ENCODE assay signal across 9 mouse cellular contexts in genomic region chr14:122280309-122281071, GRCm38 (mm10).
DNase-seq lines count a peak whose midpoint lies in the region; ATAC-seq and TF ChIP-seq lines count a peak whose summit lies in the region.
"Had no signal": no experiment of that assay in that cellular context is flagged by ENCODE, and none has a peak within 500 bp of the region (broad histone marks: within the 10 kb centered on the region; RNA-seq: fewer than 3 reads in every experiment).

No protein-coding gene starts in this region.

- no peaks in the 10 kb centered on the region for H3K36me3 ChIP-seq in embryonic facial prominence, embryonic 12.5 days
- H3K36me3 ChIP-seq in hindbrain, embryonic 12.5 days: no peaks in the 10 kb centered on the region
- H3K36me3 ChIP-seq in midbrain, embryonic 10.5 days: 0 out of 2 replicates have a peak, but pooled peaks cover 3% of the 10 kb centered on the region
- H3K36me3 ChIP-seq: limb, embryonic 15.5 days had no signal

- DNase-seq in gastrocnemius, adult 2 months: peak; percentile 20
- DNase-seq in gastrocnemius, postnatal 25 days: no peak
- peak; percentile 76 for DNase-seq in midbrain, embryonic 10.5 days (ENCODE audit: low spot score)
- no peak for DNase-seq in spleen, postnatal 36 days (ENCODE audit: low spot score in 2 of 2)
- DNase-seq in spleen, adult 18-20 months: no peak
- DNase-seq in cerebellum, postnatal 14 days: no peak

- WGBS in embryonic facial prominence, embryonic 12.5 days: 19% methylated on average over 21 of the region's 21 CpGs
- WGBS in hindbrain, embryonic 12.5 days: 12% methylated on average over 21 of the region's 21 CpGs
- WGBS in midbrain, embryonic 10.5 days: 5% methylated on average over 21 of the region's 21 CpGs

- H3K9me3 ChIP-seq in embryonic facial prominence, embryonic 12.5 days: no peaks in the 10 kb centered on the region
- H3K9me3 ChIP-seq in hindbrain, embryonic 12.5 days (replicated peaks): no peaks in the 10 kb centered on the region
- no peaks in the 10 kb centered on the region for H3K9me3 ChIP-seq in midbrain, embryonic 10.5 days (replicated peaks)
- H3K9me3 ChIP-seq: limb, embryonic 15.5 days had no signal

- no peak for ATAC-seq in embryonic facial prominence, embryonic 12.5 days (ENCODE audit: insufficient number of reproducible peaks, insufficient read depth, low FRiP score, low TSS enrichment)
- peak; percentile 61 for ATAC-seq in hindbrain, embryonic 12.5 days (ENCODE audit: low FRiP score)

- intact Hi-C loops in gastrocnemius, adult 2 months (cut with DNase I): no loop called here

- H3K27me3 ChIP-seq in embryonic facial prominence, embryonic 12.5 days: peaks cover 37% of the 10 kb centered on the region
- H3K27me3 ChIP-seq in hindbrain, embryonic 12.5 days: peaks cover 64% of the 10 kb centered on the region
- H3K27me3 ChIP-seq in midbrain, embryonic 10.5 days (ENCODE audit: low read depth, poor library complexity, severe bottlenecking): peaks cover 91% of the 10 kb centered on the region

- H3K4me2 ChIP-seq in embryonic facial prominence, embryonic 12.5 days (replicated peaks): 0 out of 2 replicates have a peak overlapping the region, but pooled peaks have one; percentile 14
- H3K4me2 ChIP-seq in hindbrain, embryonic 12.5 days (replicated peaks): peak overlapping the region; percentile 24
- H3K4me2 ChIP-seq: limb, embryonic 15.5 days had no signal

- no peak overlapping the region for H3K9ac ChIP-seq in embryonic facial prominence, embryonic 12.5 days
- H3K9ac ChIP-seq in hindbrain, embryonic 12.5 days: 0 out of 2 replicates have a peak overlapping the region, but pooled peaks have one; percentile 9
- H3K9ac ChIP-seq: limb, embryonic 15.5 days had no signal

- no peaks in the 10 kb centered on the region for H3K4me1 ChIP-seq in embryonic facial prominence, embryonic 12.5 days
- peaks cover 17% of the 10 kb centered on the region for H3K4me1 ChIP-seq in hindbrain, embryonic 12.5 days
- H3K4me1 ChIP-seq in midbrain, embryonic 10.5 days: peaks cover 53% of the 10 kb centered on the region
- H3K4me1 ChIP-seq: limb, embryonic 15.5 days had no signal

- no peak overlapping the region for H3K27ac ChIP-seq in gastrocnemius, adult 2 months
- no peak overlapping the region for H3K27ac ChIP-seq in embryonic facial prominence, embryonic 12.5 days
- peak overlapping the region; percentile 42 for H3K27ac ChIP-seq in hindbrain, embryonic 12.5 days
- H3K27ac ChIP-seq in midbrain, embryonic 10.5 days (replicated peaks): peak overlapping the region; percentile 89
- H3K27ac ChIP-seq: limb, embryonic 15.5 days had no signal

- H3K4me3 ChIP-seq in gastrocnemius, adult 2 months: no peak overlapping the region
- H3K4me3 ChIP-seq in embryonic facial prominence, embryonic 12.5 days: no peak overlapping the region
- peak overlapping the region; percentile 6 for H3K4me3 ChIP-seq in hindbrain, embryonic 12.5 days
- H3K4me3 ChIP-seq in midbrain, embryonic 10.5 days: peak overlapping the region; percentile 47
- H3K4me3 ChIP-seq: limb, embryonic 15.5 days had no signal

- no peak for TF ChIP-seq CTCF in gastrocnemius, adult 2 months (IDR thresholded peaks at IDR 0.05)

Comparison
In these comparisons a context has a peak if more than half of its experiments do, and no peak if none do; other contexts are left out.
1. DNase-seq: peak in gastrocnemius, adult 2 months (single experiment) and midbrain, embryonic 10.5 days (single experiment); none in gastrocnemius, postnatal 25 days (single experiment), spleen, postnatal 36 days (0 of 2), spleen, adult 18-20 months (0 of 2) and cerebellum, postnatal 14 days (0 of 2).
2. H3K27ac ChIP-seq: peak in hindbrain, embryonic 12.5 days (single experiment) and midbrain, embryonic 10.5 days (single experiment); none in gastrocnemius, adult 2 months (single experiment) and embryonic facial prominence, embryonic 12.5 days (single experiment).
3. H3K4me3 ChIP-seq: peak in hindbrain, embryonic 12.5 days (single experiment) and midbrain, embryonic 10.5 days (single experiment); none in gastrocnemius, adult 2 months (single experiment) and embryonic facial prominence, embryonic 12.5 days (single experiment).